Mouse (Mus musculus): ENCODE results near the gene Mto1. TPM values are rescaled to one million over a fixed set of nuclear protein-coding genes. Genes with fewer than 3 reads are reported as not detected.
"Not testable (repeated sequence)": the region's sequence is repeated elsewhere in the genome, so short reads cannot be mapped to it uniquely, and the experiment has no call there.

Mto1 gene
- polyA plus RNA-seq, 1 experiment from 2014 or later: 24.3 TPM

DNA sequence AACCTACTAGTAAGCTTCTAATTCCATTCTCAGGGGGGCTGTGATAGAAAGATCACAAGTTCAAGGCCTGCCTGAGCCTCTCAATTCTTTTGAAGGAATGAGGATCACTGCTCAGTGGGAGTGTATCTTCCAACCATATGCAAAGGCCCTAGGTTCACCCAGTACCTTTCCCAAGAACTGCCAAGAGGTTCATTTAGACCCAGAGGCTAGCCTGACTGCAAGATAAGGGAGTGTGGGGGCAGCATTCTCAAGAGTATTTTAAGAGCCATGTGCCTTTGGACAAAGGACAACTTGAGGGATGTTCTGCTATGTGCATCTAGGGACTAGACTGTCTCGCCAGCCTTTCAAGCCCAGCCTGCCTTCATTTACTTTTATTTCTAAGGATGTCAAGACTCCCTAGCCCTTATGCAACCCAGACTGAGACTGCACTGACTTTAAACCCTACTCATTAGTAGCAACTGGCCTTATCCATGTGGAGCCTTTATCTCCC is 28.6 kb downstream of the Mto1 start:
- Histone ChIP-seq H3K9me3 (no peaks in the 10 kb centered on the region), H3K36me3 (peaks cover 39% of the 10 kb centered on the region)
- ATAC-seq (ENCODE audit: borderline replicate concordance, extremely low read depth, low FRiP score, low TSS enrichment): peak; percentile 2; the same call in 1 of the 2 replicates

DNA sequence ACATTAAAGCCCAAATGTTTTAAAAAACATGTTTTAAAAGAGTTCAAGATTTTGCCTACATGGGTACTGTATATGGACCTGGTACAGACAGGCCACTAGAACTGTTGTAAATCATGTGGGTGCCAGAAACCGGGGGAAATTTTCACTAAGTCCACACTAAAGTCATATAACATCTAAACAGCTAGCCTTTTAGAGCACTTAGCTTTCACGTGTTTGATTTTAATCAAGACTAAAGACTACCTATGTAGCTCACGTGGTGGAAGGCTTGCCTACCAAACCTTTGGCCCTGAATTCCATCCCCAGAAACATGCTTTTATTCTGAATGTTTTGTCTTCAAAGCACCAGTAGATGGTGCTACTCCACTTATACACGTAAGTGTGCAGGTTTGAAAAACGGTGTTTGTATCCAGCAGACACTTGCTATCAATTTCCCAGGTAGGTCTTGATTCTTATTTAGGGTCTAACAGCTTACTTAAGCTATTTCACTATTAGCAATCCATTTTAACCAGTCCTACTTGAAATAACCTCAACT is 29.1 kb downstream of the Mto1 start:
- Histone ChIP-seq H3K9me3 (no peaks in the 10 kb centered on the region), H3K4me3 (no peak overlapping the region), H3K4me1 (peaks cover 10% of the 10 kb centered on the region; the same call in 1 of the 2 replicates), H3K4me2 (no peak overlapping the region), H3K27ac (0 out of 2 replicates have a peak overlapping the region, but pooled peaks have one; percentile 5), H3K36me3 (peaks cover 39% of the 10 kb centered on the region), H3K9ac (no peak overlapping the region), H3K27me3 (no peaks in the 10 kb centered on the region)
- no peak for ATAC-seq (ENCODE audit: borderline replicate concordance, extremely low read depth, low FRiP score, low TSS enrichment)
- 5% methylated on average over 5 of the region's 5 CpGs for WGBS

More for the DNA sequence above, 28.6 kb downstream of the Mto1 start:
- H3K27me3 ChIP-seq: no peaks in the 10 kb centered on the region
- H3K4me1 ChIP-seq: peaks cover 10% of the 10 kb centered on the region; the same call in 1 of the 2 replicates
- H3K9ac ChIP-seq: no peak overlapping the region
- WGBS: 15% methylated on average over 1 of the region's 1 CpGs
- H3K27ac ChIP-seq: peak overlapping the region; percentile 5; the same call in 1 of the 2 replicates
- no peak overlapping the region for H3K4me3 ChIP-seq
- H3K4me2 ChIP-seq: no peak overlapping the region

DNA sequence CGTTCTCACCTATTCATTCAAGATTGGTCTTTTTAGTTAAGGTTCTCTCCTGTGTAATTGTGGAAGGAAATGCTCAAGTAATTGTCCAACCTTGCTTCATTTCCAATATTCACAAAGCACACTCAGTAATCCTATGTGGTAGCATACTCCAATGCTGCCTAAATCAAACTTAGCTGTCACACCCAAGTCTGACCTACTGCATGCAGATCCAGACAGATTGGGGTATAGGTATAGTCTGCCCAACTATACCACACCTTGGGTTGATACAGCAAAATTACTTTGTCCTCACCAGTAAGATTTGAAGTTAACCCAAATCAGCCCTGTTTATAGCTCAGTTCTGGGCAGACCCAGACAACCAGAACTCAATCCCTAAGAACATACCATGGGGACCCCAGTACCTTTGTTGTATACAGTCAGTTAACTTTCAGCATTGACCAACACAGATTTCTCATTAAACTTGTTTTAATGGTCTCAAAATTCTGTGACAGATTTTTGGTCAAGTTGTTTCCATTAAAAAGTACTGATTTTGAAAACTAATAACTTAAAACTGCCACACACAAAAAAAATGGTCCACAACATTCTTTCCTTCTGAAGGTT is 30.1 kb downstream of the Mto1 start:
- H3K9ac ChIP-seq; H3K27me3 ChIP-seq; H3K4me3 ChIP-seq; H3K9me3 ChIP-seq; ATAC-seq (ENCODE audit: borderline replicate concordance, extremely low read depth, low FRiP score, low TSS enrichment); H3K27ac ChIP-seq: not testable (repeated sequence)
- H3K36me3 ChIP-seq: peaks cover 39% of the 10 kb centered on the region
- WGBS: 61% methylated on average over 1 of the region's 1 CpGs
- peaks cover 16% of the 10 kb centered on the region for H3K4me1 ChIP-seq
- peak overlapping the region; percentile 12; the same call in 1 of the 2 replicates for H3K4me2 ChIP-seq

DNA sequence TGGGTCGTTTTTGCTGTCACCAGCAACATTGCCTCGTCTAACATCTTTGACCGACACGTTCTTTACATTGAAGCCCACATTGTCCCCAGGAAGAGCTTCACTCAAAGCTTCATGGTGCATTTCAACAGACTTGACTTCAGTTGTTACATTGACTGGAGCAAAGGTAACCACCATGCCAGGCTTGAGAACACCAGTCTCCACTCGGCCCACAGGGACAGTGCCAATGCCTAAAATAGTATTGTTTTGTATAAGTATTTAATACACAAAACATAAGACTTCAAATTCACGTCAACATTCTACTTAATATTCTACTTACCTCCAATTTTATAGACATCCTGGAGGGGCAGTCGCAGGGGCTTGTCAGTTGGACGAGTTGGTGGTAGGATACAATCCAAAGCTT is 31.3 kb downstream of the Mto1 start:
- not testable (repeated sequence) for ATAC-seq (ENCODE audit: borderline replicate concordance, extremely low read depth, low FRiP score, low TSS enrichment); H3K27ac ChIP-seq; H3K27me3 ChIP-seq; H3K9me3 ChIP-seq
- 24% methylated on average over 8 of the region's 8 CpGs for WGBS
- H3K9ac ChIP-seq: 0 out of 2 replicates have a peak overlapping the region, but pooled peaks have one; percentile 5
- peaks cover 16% of the 10 kb centered on the region for H3K4me1 ChIP-seq
- peak overlapping the region; percentile 64 for H3K4me2 ChIP-seq
- peak overlapping the region; percentile 99 for H3K4me3 ChIP-seq
- peaks cover 30% of the 10 kb centered on the region for H3K36me3 ChIP-seq

DNA sequence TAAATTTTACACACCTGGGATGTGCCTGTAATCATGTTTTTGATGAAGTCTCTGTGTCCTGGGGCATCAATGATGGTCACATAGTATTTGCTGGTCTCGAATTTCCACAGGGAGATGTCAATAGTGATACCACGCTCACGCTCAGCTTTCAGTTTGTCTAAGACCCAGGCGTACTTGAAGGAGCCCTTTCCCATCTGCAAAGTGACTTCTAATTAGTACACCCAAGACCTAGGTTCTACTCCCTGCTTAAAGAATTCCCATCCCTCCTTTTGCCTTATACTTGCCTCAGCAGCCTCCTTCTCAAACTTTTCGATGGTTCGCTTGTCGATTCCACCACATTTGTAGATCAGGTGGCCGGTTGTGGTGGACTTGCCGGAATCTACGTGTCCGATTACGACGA is 32.2 kb downstream of the Mto1 start:
- Histone ChIP-seq H3K4me3 (peak overlapping the region; percentile 99), H3K27ac (peak overlapping the region; percentile 98), H3K36me3 (peaks cover 30% of the 10 kb centered on the region), H3K4me1 (peaks cover 16% of the 10 kb centered on the region), H3K9ac (peak overlapping the region; percentile 100), H3K4me2 (peak overlapping the region; percentile 64)
- not testable (repeated sequence) for ATAC-seq (ENCODE audit: borderline replicate concordance, extremely low read depth, low FRiP score, low TSS enrichment); H3K9me3 ChIP-seq; H3K27me3 ChIP-seq
- WGBS: under 1% methylated on average over 13 of the region's 13 CpGs

DNA sequence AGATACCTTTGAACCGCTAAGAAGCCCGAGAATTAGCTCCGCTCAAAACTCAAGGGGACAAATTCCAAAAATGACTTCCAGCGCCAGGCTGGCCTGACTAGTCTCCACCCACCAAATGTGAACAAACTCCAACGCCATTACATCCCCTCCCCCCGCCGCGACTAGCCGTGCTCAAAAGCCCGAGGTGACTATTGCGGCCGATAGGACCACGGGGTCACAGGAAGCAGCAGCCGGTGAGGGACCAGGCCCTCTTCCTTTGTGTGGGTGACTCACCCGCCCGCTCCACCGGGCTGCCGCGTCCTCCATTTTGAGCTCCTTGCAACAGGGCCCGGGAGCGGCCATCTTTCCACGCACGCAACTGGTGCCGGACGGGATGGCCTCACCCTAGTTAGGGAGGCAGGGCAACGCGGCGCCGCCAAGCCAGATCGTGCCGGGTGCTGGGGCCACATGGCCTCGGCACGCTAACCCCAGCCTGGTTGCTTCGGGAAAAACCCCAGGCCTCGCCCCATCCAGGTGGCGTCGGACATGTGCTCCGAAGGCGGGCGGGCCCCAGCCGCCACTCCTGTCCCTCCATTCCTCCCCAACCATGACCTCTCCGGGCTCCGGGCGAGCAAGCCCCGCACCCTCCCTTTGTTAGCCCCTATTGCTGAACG is 32.8 kb downstream of the Mto1 start:
- peak; percentile 3; the same call in 1 of the 2 replicates for ATAC-seq (ENCODE audit: borderline replicate concordance, extremely low read depth, low FRiP score, low TSS enrichment)
- Histone ChIP-seq H3K27ac (peak overlapping the region; percentile 98), H3K27me3 (no peaks in the 10 kb centered on the region), H3K9ac (peak overlapping the region; percentile 100), H3K36me3 (peaks cover 30% of the 10 kb centered on the region), H3K4me3 (peak overlapping the region; percentile 99), H3K4me1 (peaks cover 16% of the 10 kb centered on the region), H3K4me2 (peak overlapping the region; percentile 64), H3K9me3 (no peaks in the 10 kb centered on the region)
- 0% methylated on average over 46 of the region's 46 CpGs for WGBS

DNA sequence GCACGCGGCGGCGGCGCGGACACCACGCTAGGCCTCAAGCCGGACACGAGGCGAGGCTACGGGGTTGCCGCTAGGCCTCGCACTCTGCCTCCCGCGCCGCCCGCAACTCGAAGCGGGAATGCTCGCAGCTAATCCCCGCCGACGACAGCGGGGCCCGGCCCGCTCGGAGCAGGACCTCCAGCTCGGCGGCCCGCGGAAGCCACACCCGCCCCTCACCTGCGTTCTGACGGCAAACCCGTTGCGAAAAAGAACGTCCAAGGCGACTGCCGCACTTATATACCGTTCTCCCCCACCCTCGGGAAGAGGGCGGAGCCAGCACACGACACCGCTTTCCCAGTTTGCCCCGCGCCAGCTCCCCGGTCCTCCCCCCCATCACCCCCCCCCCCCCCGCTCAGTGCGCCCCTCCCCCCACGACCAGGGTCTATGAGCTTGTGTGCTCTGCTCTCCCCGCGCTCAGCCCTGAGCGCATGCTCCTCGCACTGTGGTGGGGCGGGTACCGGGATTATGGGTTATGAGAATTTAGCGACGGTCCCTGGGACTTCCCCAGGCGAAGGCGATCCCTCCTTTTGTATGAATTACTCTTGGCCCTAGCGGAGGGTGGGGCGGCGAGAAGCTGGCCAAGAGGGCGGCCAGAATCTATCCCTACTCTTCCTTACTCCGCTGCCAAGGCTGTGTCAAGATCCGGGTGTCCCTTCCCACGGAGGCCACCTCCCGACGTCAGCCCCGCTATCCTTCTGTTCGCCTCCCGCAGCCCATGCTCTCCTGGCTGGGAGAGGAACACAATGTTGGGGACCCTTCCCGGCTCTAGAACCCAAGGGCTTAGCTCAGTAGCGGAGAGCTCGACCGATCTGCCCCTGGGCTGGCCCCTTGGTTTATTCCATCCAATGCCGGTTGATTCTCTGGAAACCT is 33.7 kb downstream of the Mto1 start:
- H3K4me3 ChIP-seq: peak overlapping the region; percentile 99
- peak overlapping the region; percentile 100 for H3K9ac ChIP-seq
- under 1% methylated on average over 71 of the region's 77 CpGs for WGBS
- peak overlapping the region; percentile 72 for H3K4me2 ChIP-seq
- peak; percentile 99 for ATAC-seq (ENCODE audit: borderline replicate concordance, extremely low read depth, low FRiP score, low TSS enrichment)
- H3K27ac ChIP-seq: peak overlapping the region; percentile 98
- H3K9me3 ChIP-seq: no peaks in the 10 kb centered on the region
- peaks cover 25% of the 10 kb centered on the region for H3K36me3 ChIP-seq
- peaks cover 16% of the 10 kb centered on the region for H3K4me1 ChIP-seq
- H3K27me3 ChIP-seq: no peaks in the 10 kb centered on the region

DNA sequence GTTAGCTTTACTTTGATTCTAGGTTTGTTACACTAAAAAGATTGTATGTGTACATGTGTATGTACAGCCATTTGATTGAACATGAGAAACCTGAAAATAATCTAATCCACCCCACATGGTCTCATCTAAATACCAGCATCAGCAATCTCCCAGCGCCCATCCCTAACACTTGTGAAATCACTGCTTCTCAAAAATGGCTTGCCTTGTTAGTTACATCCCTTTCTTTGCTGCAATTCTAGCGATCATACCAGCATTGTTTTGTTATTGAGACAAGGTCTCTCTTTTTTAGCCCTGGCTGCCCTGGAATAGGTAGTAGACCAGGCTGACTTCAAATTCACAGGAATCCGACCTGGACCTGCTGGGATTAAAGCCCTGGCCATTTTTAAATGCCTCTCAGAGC is 34.4 kb downstream of the Mto1 start:
- no peaks in the 10 kb centered on the region for H3K27me3 ChIP-seq
- H3K27ac ChIP-seq: peak overlapping the region; percentile 97
- H3K4me3 ChIP-seq: peak overlapping the region; percentile 53
- H3K9ac ChIP-seq: peak overlapping the region; percentile 74
- 15% methylated on average over 3 of the region's 3 CpGs for WGBS
- H3K4me1 ChIP-seq: peaks cover 16% of the 10 kb centered on the region
- H3K36me3 ChIP-seq: peaks cover 22% of the 10 kb centered on the region
- no peaks in the 10 kb centered on the region for H3K9me3 ChIP-seq
- H3K4me2 ChIP-seq: peak overlapping the region; percentile 72
- ATAC-seq (ENCODE audit: borderline replicate concordance, extremely low read depth, low FRiP score, low TSS enrichment): no peak

DNA sequence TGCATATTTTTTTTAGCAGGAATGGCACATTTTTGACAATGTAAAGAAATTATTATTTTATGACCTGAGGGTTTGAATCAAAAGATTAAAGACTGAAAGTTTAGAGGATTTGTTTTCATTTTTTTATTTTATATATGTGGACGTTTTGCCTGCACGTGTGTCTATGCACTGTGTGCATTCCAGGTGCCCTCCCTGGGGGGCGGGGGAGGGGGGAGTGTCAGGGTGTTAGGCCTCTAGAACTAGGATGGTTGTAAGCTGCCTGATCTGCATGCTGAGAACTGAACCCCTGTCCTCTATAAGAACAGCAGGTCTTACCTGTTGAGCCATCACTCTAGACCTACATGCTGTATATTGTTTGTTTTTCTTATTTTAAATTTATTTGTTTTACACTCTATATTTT is 36.7 kb downstream of the Mto1 start:
- Histone ChIP-seq H3K36me3 (peaks cover 4% of the 10 kb centered on the region), H3K4me2 (no peak overlapping the region), H3K9me3 (no peaks in the 10 kb centered on the region), H3K27me3 (no peaks in the 10 kb centered on the region), H3K4me3 (no peak overlapping the region), H3K27ac (no peak overlapping the region), H3K4me1 (peaks cover 11% of the 10 kb centered on the region; the same call in 1 of the 2 replicates), H3K9ac (no peak overlapping the region)
- ATAC-seq (ENCODE audit: borderline replicate concordance, extremely low read depth, low FRiP score, low TSS enrichment): no peak
- WGBS: 62% methylated on average over 3 of the region's 3 CpGs

DNA sequence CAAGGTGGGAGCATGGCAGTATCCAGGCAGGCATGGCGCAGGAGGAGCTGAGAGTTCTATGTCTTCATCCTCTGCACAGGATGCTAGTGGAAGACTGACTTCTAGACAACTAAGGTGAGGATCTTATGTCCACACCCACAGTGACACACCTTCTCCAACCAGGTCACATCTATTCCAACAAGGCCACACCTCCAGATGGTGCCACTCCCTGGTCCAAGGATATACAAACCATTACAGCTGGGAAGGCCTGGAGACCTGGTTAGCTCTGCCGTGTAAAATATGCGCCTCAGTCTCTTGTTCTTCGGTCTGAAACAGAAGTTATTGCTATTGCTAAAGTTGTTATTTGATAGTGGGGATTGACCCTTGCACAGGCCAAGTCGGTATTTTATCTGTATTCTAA is 40.0 kb downstream of the Mto1 start:
- H3K27me3 ChIP-seq; H3K4me1 ChIP-seq; H3K9me3 ChIP-seq; ATAC-seq (ENCODE audit: borderline replicate concordance, extremely low read depth, low FRiP score, low TSS enrichment); H3K4me3 ChIP-seq; H3K9ac ChIP-seq; H3K36me3 ChIP-seq; H3K27ac ChIP-seq; H3K4me2 ChIP-seq: not testable (repeated sequence)
- 92% methylated on average over 5 of the region's 5 CpGs for WGBS

DNA sequence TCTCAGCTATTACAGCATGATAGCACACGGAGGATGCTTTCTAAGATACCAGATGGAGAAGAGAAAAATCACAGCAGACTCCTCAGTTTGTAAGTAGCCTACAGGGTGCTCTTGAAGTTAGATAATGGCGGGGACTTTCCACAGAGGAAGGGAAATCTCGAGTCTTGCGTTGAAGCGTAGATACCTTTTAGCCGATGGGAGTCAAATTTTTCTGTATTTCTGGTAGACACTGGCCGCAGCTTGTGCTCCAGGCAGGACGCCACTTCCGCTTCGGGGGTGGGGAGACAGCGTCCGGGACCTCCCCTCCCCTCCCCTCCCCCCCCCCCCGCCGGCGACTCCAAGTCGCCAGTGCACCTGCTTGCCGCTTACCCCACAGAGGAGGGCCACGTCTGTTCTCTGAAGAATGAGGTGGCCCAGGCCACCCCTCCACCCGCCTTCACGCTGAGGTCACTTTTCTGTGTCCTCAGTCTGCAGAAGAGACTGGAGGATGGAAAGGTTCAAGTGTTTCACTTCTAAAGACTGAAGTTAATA is 40.9 kb downstream of the Mto1 start, which contains the start of gene Eef1a1:
Gene Eef1a1 (minus strand): TSS at position 262 of the 531 bp plus-strand sequence.
- H3K9me3 ChIP-seq: no peaks in the 10 kb centered on the region
- WGBS: 2% methylated on average over 18 of the region's 20 CpGs
- 0 out of 2 replicates have a peak, but pooled peaks cover 5% of the 10 kb centered on the region for H3K4me1 ChIP-seq
- peak; percentile 69 for ATAC-seq (ENCODE audit: borderline replicate concordance, extremely low read depth, low FRiP score, low TSS enrichment)
- peak within 1 kb of the TSS; percentile 49 for H3K9ac ChIP-seq
- no peaks in the 10 kb centered on the region for H3K27me3 ChIP-seq
- H3K36me3 ChIP-seq: no peaks in the 10 kb centered on the region
- peak within 1 kb of the TSS; percentile 70 for H3K4me2 ChIP-seq
- peak within 1 kb of the TSS; percentile 42 for H3K4me3 ChIP-seq
- peak within 1 kb of the TSS; percentile 59; the same call in 1 of the 2 replicates for H3K27ac ChIP-seq
